Mouse (Mus musculus) liver, postnatal 0 days (tissue): ENCODE measurements at regions not wholly inside any gene's neighbourhood (a gene's known extent, or its start where the extent isn't known, plus 50 kb on each side); places are given as distances from the start of the nearest gene placed in this dataset.

Experiments
- CTCF ChIP-seq: sonication (generic); IDR thresholded peaks from 2 replicates; pipeline ENCODE4 v1.5.1; 2016; ENCODE audit warnings: antibody characterized with exemption, low read depth
- EP300 ChIP-seq: IDR thresholded peaks from 2 replicates; pipeline ENCODE4 v1.6.1; 2016; ENCODE audit warnings: antibody characterized with exemption, low read depth, mild to moderate bottlenecking

DNA sequence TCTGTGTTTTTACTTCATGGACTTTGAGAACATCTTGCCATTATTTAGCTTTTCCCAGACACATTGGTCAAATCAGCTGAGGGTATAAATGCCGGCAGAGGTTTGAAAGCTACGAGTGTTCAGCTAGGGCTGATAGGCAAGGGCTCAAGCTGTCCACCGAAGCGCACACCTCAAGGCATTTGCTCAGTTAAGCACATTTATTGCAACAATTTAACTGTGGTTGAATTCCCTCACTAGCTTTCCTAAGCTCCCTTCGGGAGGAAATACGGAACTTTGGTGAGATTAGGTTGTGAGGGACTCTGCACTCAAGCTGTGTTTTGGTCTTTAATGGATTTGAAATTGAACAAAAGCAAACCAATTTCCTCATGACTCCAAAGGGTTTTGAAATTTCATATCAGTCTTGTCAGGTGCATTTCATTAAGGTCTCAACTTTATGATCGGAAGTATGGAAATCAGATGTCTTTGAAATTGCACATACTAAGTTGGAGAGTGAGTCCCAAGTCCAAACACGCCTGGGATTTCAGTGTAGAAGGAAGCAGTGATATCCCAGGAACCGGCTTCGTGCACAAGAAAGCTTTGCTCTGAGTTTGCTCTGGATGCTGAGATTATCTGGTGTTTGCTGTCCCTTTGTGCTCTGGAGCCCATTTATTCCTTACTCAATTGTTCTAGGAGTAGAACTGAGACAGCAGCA is 223.0 kb upstream of the Sdr16c6 start:
- TF ChIP-seq EP300 (no peak), CTCF (no peak)
